Mouse (Mus musculus) gastrocnemius, adult 2 months (tissue): Measurements from ENCODE around the gene Tnpo2. TPM values are rescaled to one million over a fixed set of nuclear protein-coding genes. Genes with fewer than 3 reads are reported as not detected.

Source experiments
- DNase-seq: peaks from one replicate; pipeline ENCODE4 v3.0.0; 2022
- H3K27ac ChIP-seq: fragments of 200-600 bp; 2 replicates; pipeline ENCODE4 v1.8.1; 2022; ENCODE audit warnings: mild to moderate bottlenecking
- H3K4me3 ChIP-seq: fragments of 200-600 bp; 2 replicates; pipeline ENCODE4 v1.8.1; 2022; ENCODE audit warnings: mild to moderate bottlenecking, moderate library complexity
- CTCF ChIP-seq: fragments of 200-600 bp; IDR thresholded peaks from 2 replicates; pipeline ENCODE4 v1.8.1; 2022; ENCODE audit warnings: antibody characterized with exemption, mild to moderate bottlenecking, moderate library complexity
- intact Hi-C: fragments of 180-260 bp; cut with DNase I; formaldehyde crosslinking; loops from one replicate; pipeline ENCODE4 v1.15.1; 2025
- total RNA-seq, 2 experiments: library from RNA; stranded (reverse); gene quantifications; 2 replicates each; pipeline ENCODE4 v1.2.3; 2021

Tnpo2 gene
- total RNA-seq, 2 experiments from 2014 or later = 29.9 to 33.4 TPM

DNA sequence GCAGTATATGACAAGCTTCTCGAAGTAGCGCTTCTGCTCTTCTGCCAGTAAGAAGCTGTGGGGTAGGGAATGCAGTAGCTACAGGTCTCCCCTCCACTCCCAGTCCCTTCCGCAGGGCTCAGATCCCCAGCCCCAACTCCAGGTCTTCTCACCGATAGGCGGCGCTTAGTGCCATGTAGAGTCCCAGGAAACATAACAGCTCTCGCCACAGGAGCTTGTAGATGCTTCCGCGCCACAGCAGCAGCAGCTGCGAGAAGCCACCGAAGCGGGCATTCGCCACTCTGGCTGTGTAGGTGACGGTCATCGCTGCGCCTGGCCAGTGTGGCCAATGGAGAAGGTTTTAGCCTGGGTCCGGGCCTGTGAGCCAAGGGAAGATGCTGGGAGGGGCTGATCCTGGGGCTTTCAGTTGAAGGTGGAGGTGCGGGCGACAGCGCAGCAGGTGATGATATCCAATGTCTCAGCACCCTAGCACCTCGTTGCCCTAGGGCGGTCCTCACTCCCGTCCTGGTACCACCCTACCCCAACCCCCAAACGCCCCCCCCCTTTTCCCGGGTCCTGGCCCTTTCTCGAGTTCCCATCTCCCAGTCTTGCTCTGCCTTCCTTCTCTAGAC is 23.4 kb upstream of the Tnpo2 start:
- intact Hi-C loops = no loop called here
- DNase-seq = peak; percentile 72
- peak overlapping the region; percentile 57 for H3K4me3 ChIP-seq
- no peak overlapping the region for H3K27ac ChIP-seq
- TF ChIP-seq CTCF = peak; percentile 62

DNA sequence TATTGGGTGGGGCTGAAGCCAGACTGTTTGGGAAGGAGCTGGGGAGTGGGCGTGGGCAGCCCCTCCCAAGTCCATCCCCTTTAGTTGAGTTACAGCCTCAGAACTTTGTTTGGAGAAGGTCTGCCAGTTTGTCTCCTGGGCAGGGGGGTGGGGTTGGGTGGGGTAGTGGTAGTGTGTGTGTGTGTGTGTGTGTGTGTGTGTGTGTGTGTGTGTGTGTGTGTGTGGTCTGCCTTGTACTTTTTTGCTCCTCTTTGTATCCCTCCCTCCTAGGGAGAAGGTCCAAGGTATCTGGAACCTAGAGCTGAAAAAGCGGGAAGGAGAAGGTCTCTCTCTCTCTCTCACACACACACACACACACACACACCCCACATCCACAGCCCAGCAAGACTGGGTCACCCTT is 22.3 kb upstream of the Tnpo2 start, which contains the start of gene Best2:
Best2 (minus strand) TSS at position 101 of the 400 bp plus-strand sequence.
- intact Hi-C loops = no loop called here

DNA sequence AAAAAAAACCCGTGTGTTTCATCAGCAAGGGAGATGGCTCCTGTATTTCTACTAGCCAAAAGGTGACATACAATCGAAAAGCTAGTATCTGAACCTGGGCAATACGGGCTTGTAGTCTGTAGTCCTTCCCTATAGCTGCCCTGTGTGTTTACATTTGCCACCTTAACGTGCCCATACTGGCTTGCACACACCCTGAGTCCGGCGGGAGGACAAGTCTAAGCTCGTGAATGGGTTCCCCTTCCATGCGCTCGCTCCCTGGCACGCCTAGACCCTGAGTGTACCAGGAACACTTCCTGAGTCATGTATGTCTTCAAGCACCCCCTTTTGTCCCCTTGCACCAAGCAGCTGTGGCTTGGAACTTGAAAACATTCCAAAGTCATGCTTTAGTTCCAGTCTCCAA is 20.0 kb upstream of the Tnpo2 start:
- DNase-seq = no peak
- no peak for TF ChIP-seq CTCF
- intact Hi-C loops = no loop called here

More for the DNA sequence above, 22.3 kb upstream of the Tnpo2 start, which contains the start of gene Best2:
- Histone ChIP-seq H3K27ac (no peak within 1 kb of the TSS), H3K4me3 (peak within 1 kb of the TSS; percentile 57)
- no peak for DNase-seq
- no peak for TF ChIP-seq CTCF

DNA sequence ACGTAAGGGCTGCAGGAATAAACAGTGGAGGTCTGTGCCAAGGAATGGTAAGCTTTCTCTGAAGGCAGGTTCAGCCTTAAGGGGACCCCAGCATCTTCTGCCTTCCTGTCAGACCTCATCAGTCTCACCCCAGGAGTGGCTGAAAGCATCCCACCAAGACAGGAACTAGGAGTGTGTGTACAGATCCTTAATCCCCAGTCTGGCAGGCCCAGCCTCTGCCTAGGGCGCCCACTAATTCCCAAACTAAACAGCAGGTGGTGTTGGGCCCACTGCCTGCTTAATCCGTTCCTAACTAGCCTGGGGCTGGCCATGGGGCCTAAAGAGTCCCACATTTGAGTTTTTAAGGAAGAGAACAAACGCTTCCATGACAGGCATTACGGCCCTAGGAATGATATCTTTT is 19.5 kb upstream of the Tnpo2 start:
- intact Hi-C loops = no loop called here
- no peak for DNase-seq
- TF ChIP-seq CTCF = no peak
- Histone ChIP-seq H3K27ac (no peak overlapping the region), H3K4me3 (no peak overlapping the region)

More for the DNA sequence above, 20.0 kb upstream of the Tnpo2 start:
- Histone ChIP-seq H3K27ac (no peak overlapping the region), H3K4me3 (no peak overlapping the region)

DNA sequence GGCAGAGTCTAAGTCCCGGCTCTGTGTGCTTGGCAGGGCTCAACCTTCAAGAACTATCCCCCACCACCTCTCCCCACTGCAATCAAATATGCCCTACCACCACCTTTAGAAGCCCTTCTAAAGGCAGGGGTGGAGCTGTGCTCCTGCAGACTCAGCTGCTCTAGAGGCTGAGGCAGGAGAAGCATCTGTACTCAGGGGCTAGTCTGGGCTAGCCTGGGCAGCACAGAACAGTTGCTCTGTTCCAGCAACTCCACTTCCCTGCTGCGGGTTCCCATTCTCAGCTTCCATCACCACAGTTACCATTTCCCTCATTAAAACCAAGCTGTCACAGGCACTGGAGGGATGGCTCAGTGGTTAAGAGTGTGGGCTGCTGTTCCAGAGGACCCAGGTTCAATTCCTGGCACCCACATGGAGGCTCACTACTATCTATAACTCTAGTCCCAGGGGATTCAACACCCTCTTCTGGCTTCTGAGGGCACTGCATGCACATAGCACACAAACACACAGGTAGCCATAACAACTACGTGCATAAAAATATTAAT is 15.1 kb upstream of the Tnpo2 start:
- intact Hi-C loops = no loop called here
- no peak for TF ChIP-seq CTCF
- no peak for DNase-seq
- no peak overlapping the region for H3K4me3 ChIP-seq
- no peak overlapping the region for H3K27ac ChIP-seq

DNA sequence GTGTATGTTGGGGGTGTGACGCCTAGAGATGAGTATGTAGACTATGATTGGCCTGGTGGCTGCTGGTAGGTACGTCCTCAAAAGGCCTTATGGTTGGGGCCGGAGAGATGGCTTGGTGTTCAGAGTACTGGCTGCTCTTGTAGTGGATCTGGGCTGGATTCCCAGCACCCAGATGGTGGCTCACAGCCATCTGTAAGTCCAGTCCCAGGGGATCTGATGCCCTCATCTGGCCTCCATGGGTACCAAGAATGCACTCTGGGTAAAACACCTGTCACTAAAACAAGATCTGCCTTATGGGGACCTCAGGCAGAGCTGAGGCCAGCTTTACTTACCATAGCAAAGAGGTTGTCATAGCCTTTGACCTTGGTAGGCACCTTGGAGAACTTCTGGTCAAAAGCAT is 12.9 kb upstream of the Tnpo2 start:
- intact Hi-C loops = no loop called here
- Histone ChIP-seq H3K27ac (no peak overlapping the region), H3K4me3 (peak overlapping the region; percentile 89)
- DNase-seq = no peak
- TF ChIP-seq CTCF = no peak

DNA sequence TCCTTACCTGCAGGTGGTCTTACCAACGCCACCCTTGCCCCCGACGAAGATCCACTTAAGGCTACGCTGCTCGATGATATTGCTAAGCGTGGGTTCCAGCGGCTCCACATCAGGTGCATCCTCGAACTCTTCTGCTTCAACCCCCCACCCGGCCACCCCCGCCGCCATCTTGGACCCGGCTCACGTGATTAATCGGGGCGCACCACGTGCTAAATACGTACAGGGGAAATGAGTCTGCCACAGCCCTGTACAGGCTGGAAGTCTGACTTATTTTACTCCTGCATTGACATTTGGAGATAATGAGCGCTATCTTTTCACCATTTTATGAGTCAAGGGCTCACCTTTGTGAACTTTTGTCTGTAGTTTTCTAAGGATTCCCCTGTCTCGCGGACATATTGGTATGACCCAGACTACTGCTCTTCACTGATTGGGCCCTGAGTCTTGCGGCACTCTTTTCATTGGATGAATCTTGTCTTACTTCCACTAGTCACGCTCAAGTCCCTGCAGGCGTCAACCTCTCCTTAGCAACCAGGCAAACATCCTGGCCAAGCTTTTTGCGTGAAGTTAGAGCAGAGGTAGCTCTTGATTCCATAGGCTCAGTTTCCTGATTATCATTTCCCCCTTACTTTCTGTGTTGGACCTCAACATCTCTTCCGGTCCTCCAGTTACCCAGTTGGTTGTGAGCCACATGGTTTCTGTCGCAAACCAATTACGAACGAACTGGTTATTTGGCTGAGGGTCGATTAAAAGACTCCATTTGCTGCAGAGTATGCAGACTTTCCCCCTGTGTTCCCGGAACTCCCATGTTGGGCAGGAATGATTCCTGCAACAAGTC is 11.4 kb upstream of the Tnpo2 start, which contains the start of gene Asna1:
Asna1 (minus strand) TSS at position 184 of the 835 bp plus-strand sequence.
- TF ChIP-seq CTCF = no peak
- intact Hi-C loops = loop anchor here (5.0 kb wide), 1 partner anchor 58 kb away; the partner anchor contains the start of genes Gm49661, Prdx2 and Rnaseh2a
- peak within 1 kb of the TSS; percentile 89 for H3K4me3 ChIP-seq
- peak within 1 kb of the TSS; percentile 96 for H3K27ac ChIP-seq
- peak; percentile 87 for DNase-seq

DNA sequence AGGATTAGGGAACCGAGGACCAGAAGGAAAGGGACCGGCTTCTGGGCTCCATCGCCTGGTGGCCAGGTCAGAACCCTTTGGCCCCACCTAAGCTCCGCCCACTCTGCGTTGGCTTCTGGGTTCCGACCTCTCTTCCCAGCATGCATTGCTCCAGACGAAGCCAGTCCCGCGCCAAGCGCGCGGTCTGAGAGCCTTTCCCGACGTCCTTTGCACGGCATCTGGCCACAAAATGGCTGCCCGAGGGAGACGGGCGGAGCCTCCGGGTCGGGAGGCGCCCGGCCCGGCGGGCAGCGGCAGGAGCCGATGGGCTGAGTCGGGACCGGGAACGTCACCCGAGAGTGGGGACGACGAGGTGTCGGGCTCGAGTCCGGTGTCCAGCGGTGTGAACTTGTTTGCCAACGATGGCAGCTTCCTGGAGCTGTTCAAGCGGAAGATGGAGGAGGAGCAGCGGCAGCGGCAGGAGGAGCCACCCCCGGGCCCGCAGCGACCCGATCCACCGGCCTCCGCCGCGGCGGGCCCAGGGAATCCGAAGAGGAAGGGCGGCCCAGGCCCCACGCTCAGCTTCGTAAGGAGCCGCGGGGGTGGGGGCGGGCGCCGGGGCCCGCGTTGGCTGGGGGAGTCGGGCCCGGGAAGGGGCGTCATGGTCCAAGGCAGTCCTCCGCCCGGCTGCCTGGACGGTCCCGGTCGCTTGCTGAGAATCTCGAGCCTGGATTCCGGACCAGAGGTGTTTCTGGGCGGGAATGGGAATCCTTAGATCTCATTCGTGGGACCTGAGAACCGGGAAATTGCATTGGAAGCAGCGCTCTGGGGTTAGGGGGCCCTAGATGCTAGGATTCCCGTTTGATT is 9.8 kb upstream of the Tnpo2 start, which contains the start of gene Trir:
Trir (plus strand) TSS at position 154 of the 846 bp plus-strand sequence.
- peak; percentile 21 for TF ChIP-seq CTCF
- DNase-seq = peak; percentile 98
- peak within 1 kb of the TSS; percentile 89 for H3K4me3 ChIP-seq
- intact Hi-C loops = loop anchor here (5.0 kb wide), 1 partner anchor 60 kb away; the partner anchor contains the start of genes Gm49661, Prdx2 and Rnaseh2a
- peak within 1 kb of the TSS; percentile 96 for H3K27ac ChIP-seq

DNA sequence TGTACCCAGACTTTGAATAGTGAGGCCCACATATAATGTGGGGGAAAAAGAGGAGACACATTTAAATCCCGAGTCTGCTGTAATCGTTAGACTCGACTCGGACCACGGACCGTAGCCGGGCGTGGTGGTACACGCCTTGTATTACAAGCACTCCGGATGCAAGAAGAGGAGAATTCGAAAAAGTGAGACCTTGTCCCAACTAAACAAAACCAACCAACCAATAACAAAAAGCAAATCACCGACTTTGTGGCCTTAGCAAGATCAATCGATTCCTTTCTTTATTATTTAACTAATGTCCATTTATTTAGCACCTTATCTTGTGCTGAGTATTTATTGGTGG is 9.2 kb upstream of the Tnpo2 start:
- Histone ChIP-seq H3K4me3 (peak overlapping the region; percentile 89), H3K27ac (peak overlapping the region; percentile 96)
- DNase-seq = no peak
- TF ChIP-seq CTCF = no peak
- intact Hi-C loops = loop anchor here (5.0 kb wide), 1 partner anchor 60 kb away; the partner anchor contains the start of genes Gm49661, Prdx2 and Rnaseh2a

DNA sequence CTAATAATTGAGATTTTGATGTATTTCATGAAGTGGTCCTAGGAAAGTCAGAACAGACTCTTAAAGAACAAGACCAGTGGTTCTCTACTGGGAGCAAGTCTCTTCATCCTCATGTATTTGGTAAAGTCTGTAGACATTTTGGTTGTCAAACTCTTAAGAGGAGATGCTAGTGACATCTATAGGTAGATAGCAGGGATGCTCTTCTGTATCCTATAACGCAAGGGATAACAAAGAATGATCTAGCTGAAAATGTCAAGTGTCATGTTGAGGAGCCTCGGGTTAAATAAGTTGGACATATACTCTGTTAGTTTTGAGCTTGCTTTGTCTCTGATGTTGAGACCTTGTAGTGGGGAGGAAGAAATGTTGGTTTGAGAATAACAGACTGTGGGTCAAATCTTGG is 8.8 kb upstream of the Tnpo2 start:
- TF ChIP-seq CTCF = no peak
- Histone ChIP-seq H3K4me3 (peak overlapping the region; percentile 89), H3K27ac (peak overlapping the region; percentile 96)
- DNase-seq = no peak
- intact Hi-C loops = loop anchor here (5.0 kb wide), 1 partner anchor 61 kb away; the partner anchor contains the start of genes Gm49661, Prdx2 and Rnaseh2a

DNA sequence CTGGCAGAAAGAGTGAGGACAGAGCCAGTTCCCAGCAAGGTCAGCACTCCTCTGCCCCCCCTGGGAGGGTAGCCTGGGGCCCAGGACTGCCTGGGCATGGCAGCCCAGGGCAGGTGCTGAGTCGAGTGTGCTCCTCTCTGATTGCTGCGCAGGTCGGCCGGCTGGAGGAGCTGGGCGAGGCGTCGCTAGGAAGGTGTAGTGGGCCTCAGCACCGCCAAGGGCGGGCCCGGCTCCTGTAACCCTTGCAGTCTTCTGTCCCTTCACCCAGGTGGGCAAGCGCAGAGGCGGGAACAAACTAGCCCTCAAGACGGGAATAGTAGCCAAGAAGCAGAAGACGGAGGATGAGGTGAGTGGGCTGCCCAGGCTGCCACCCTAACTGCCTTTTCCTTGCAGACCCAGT is 7.4 kb upstream of the Tnpo2 start:
- Histone ChIP-seq H3K4me3 (peak overlapping the region; percentile 89), H3K27ac (no peak overlapping the region; the same call in 1 of the 2 replicates)
- TF ChIP-seq CTCF = no peak
- DNase-seq = no peak
- intact Hi-C loops = loop anchor here (5.0 kb wide), 1 partner anchor 62 kb away; the partner anchor contains the start of genes Gm49661, Prdx2 and Rnaseh2a
